Mouse (Mus musculus): ENCODE measurements around the gene Hps1.

DNA sequence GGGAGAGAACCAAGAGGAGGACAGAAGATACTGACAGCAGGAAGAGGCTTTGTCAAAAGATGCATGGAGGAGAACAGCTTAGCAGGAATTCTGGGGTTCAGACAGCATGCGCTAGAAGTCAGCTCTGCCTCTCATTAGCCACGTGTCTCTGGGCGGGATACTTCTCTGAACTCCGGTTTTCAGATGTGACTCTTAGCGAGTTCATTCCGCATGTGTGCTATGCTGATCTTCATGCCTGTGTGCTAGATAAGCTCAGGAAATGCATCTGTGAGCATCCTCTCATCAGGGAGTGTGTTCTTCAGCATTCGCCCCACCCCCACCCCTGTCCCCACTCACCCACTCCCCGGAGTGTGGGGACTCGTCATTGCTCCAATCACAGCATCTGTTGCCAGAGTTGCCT is 42.0 kb downstream of the Hps1 start:
- TF ChIP-seq EP300 (IDR thresholded peaks at IDR 0.05; ENCODE audit: low read depth), result no peak
- no peak for TF ChIP-seq CTCF (IDR thresholded peaks at IDR 0.05; ENCODE audit: low read depth)
